Mouse (Mus musculus) embryonic facial prominence, embryonic 14.5 days (tissue): ENCODE data around the gene Gm21897. TPM values are rescaled to one million over a fixed set of nuclear protein-coding genes. Genes with fewer than 3 reads are reported as not detected.

Experiments used
- ATAC-seq: fragments of 200-750 bp; cut with Nextera tagmentation; 2 replicates; pipeline ENCODE4 v1.8.0; 2017; ENCODE audit warnings: low read depth, moderate number of reproducible peaks, moderate TSS enrichment
- DNase-seq: peaks from one replicate; pipeline ENCODE4 v3.0.0-alpha.2; 2015; ENCODE audit warnings: low spot score
- H3K27ac ChIP-seq: fragments of 300-500 bp; sonication (generic); replicated peaks from 2 replicates; pipeline ENCODE4 v1.5.1; 2014; ENCODE audit warnings: low read depth, mild to moderate bottlenecking, low read length, moderate library complexity
- H3K27me3 ChIP-seq: fragments of 300-500 bp; sonication (generic); replicated peaks from 2 replicates; pipeline ENCODE4 v1.6.1; 2014; ENCODE audit warnings: low read length; ENCODE audit not compliant: control insufficient read depth, insufficient read depth
- H3K36me3 ChIP-seq: fragments of 300-500 bp; sonication (generic); 2 replicates; pipeline ENCODE4 v1.6.1; 2014; ENCODE audit warnings: low read length, mixed read lengths; ENCODE audit not compliant: control insufficient read depth, insufficient read depth
- H3K4me1 ChIP-seq: fragments of 300-500 bp; sonication (generic); 2 replicates; pipeline ENCODE4 v1.6.1; 2014; ENCODE audit warnings: antibody characterized with exemption, low read length; ENCODE audit not compliant: control insufficient read depth, insufficient read depth
- H3K4me2 ChIP-seq: fragments of 300-500 bp; sonication (generic); 2 replicates; pipeline ENCODE4 v1.6.1; 2014; ENCODE audit warnings: low read depth, mild to moderate bottlenecking, low read length, moderate library complexity, mixed read lengths
- H3K4me3 ChIP-seq: fragments of 300-500 bp; sonication (generic); 2 replicates; pipeline ENCODE4 v1.5.1; 2014; ENCODE audit warnings: low read depth, mild to moderate bottlenecking, low read length
- H3K9ac ChIP-seq: fragments of 300-500 bp; sonication (generic); 2 replicates; pipeline ENCODE4 v1.6.1; 2014; ENCODE audit warnings: low read depth, mild to moderate bottlenecking, low read length, moderate library complexity, mixed read lengths
- H3K9me3 ChIP-seq: fragments of 300-500 bp; sonication (generic); 2 replicates; pipeline ENCODE4 v1.6.1; 2016; ENCODE audit warnings: low read length; ENCODE audit not compliant: control insufficient read depth
- WGBS: fragments of 180-500 bp; shearing (Covaris S2); extraction: QIAGEN DNeasy Blood & Tissue Kit; methylation state at CpG from one replicate; pipeline ENCODE4 v1.1.7; 2014; 5-methylcytosine and 5-hydroxymethylcytosine counted together
- polyA plus RNA-seq: library from polyadenylated mRNA; unstranded; fragments of >200 nt; fragmentation: Nextera tagmentation; extraction: Ambion mirVana; gene quantifications from 2 replicates; pipeline ENCODE4 v1.2.1, GENCODE M21; 2014

The Gm21897 gene
- polyA plus RNA-seq, 1 experiment from 2014 or later: not detected

DNA sequence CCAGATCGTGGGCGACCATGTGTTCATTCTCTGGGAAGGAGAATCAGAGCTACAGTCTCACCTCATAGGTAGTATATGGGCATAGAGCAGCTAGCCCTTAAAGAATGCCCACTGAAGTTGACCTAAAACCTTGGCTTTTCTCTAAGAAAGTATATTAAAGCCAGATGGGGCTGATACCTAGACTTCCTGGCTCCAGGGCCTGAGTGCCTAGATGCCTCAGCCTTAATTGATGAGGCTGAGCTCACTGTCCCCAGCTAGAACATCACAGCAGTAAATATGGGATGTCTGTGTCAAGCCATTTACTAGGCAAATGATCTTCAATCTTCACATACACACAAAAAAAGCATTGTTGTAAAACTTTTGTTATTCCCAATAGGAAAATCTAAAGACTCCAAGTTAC is 32.1 kb downstream of the Gm21897 start:
- WGBS: 63% methylated on average over 2 of the region's 2 CpGs
- no peak for DNase-seq
- Histone ChIP-seq H3K4me3 (no peak overlapping the region), H3K27me3 (no peaks in the 10 kb centered on the region), H3K4me1 (peaks cover 6% of the 10 kb centered on the region; the same call in 1 of the 2 replicates), H3K9ac (no peak overlapping the region), H3K27ac (no peak overlapping the region), H3K4me2 (no peak overlapping the region), H3K9me3 (no peaks in the 10 kb centered on the region), H3K36me3 (no peaks in the 10 kb centered on the region)
- no peak for ATAC-seq

GRCm38 (mm10) chr16:15351301-15351700 is 34.0 kb downstream of the Gm21897 start:
- Histone ChIP-seq H3K4me3 (no peak overlapping the region), H3K27me3 (no peaks in the 10 kb centered on the region), H3K27ac (no peak overlapping the region), H3K9ac (no peak overlapping the region), H3K9me3 (no peaks in the 10 kb centered on the region), H3K36me3 (no peaks in the 10 kb centered on the region), H3K4me2 (no peak overlapping the region), H3K4me1 (peaks cover 11% of the 10 kb centered on the region; the same call in 1 of the 2 replicates)
- WGBS: 64% methylated on average over 1 of the region's 1 CpGs
- DNase-seq: peak; percentile 66
- no peak for ATAC-seq

GRCm38 (mm10) chr16:15352320-15352719 is 35.1 kb downstream of the Gm21897 start:
- Histone ChIP-seq H3K27me3 (no peaks in the 10 kb centered on the region), H3K9ac (no peak overlapping the region), H3K9me3 (no peaks in the 10 kb centered on the region), H3K4me2 (no peak overlapping the region), H3K36me3 (no peaks in the 10 kb centered on the region), H3K27ac (no peak overlapping the region), H3K4me1 (peaks cover 11% of the 10 kb centered on the region; the same call in 1 of the 2 replicates), H3K4me3 (no peak overlapping the region)
- WGBS: 61% methylated on average over 2 of the region's 2 CpGs
- no peak for ATAC-seq
- DNase-seq: no peak

DNA sequence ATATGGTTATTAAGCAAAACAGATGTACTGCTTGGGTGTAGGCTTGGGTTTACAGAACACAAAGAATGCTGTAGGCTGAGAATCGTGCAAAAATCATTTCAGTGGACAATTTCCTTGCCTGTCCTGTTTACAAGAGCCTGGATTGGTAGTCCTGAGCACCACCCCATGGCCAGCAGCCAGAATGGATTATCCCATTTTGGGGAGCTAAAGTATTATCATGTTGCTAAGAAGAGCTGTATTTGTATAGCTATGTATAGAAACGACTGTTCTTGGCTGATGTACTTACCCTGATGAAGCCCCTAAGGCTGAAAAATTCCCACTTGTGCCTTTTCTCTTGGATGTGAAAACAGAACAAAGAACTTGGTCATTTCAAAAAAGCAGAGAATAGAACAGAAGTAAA is 37.6 kb downstream of the Gm21897 start:
- Histone ChIP-seq H3K27me3 (no peaks in the 10 kb centered on the region), H3K4me1 (peaks cover 11% of the 10 kb centered on the region; the same call in 1 of the 2 replicates), H3K36me3 (no peaks in the 10 kb centered on the region), H3K9me3 (no peaks in the 10 kb centered on the region), H3K4me2 (no peak overlapping the region), H3K9ac (no peak overlapping the region), H3K27ac (peak overlapping the region; percentile 15; the same call in 1 of the 2 replicates), H3K4me3 (no peak overlapping the region)
- ATAC-seq (peak; percentile 72), DNase-seq (peak; percentile 78)
- 43% methylated on average over 2 of the region's 2 CpGs for WGBS

DNA sequence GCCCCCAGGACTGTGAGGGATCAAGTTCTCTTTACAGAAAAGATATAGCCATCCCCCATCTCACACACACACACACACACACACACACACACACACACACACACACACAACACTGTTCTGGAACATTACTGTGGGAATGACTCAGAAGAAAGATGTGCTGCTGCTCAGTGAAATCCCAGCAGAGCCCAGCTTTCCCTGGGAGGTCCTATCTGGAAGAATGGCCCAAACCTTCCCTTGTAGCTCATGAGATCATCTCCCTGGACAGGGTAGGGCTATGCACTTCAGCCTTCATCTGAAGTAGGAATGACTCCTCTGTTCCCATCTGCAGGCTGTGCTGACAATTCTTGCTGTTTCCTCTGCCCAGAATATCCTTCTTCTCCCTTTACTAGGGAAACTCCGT is 38.1 kb downstream of the Gm21897 start:
- Histone ChIP-seq H3K4me1 (peaks cover 11% of the 10 kb centered on the region; the same call in 1 of the 2 replicates), H3K4me3 (no peak overlapping the region), H3K9me3 (no peaks in the 10 kb centered on the region), H3K27ac (no peak overlapping the region), H3K27me3 (no peaks in the 10 kb centered on the region), H3K9ac (no peak overlapping the region), H3K36me3 (no peaks in the 10 kb centered on the region), H3K4me2 (no peak overlapping the region)
- ATAC-seq: peak; percentile 30; the same call in 1 of the 2 replicates
- WGBS: 81% methylated on average over 1 of the region's 1 CpGs
- DNase-seq: peak; percentile 25

- ATAC-seq: no peak
- H3K4me1 ChIP-seq: peaks cover 8% of the 10 kb centered on the region; the same call in 1 of the 2 replicates
- no peak overlapping the region for H3K4me2 ChIP-seq
- no peak overlapping the region for H3K9ac ChIP-seq
- H3K4me3 ChIP-seq: no peak overlapping the region
- no peak for DNase-seq
- H3K27me3 ChIP-seq: no peaks in the 10 kb centered on the region
- H3K27ac ChIP-seq: no peak overlapping the region
- no peaks in the 10 kb centered on the region for H3K36me3 ChIP-seq
- H3K9me3 ChIP-seq: no peaks in the 10 kb centered on the region
Measured at GRCm38 (mm10) chr16:15357766-15358165, 40.5 kb downstream of the Gm21897 start.

- Histone ChIP-seq H3K4me1 (peaks cover 8% of the 10 kb centered on the region; the same call in 1 of the 2 replicates), H3K4me3 (no peak overlapping the region), H3K27me3 (no peaks in the 10 kb centered on the region), H3K36me3 (no peaks in the 10 kb centered on the region), H3K9ac (no peak overlapping the region), H3K9me3 (no peaks in the 10 kb centered on the region), H3K27ac (no peak overlapping the region), H3K4me2 (no peak overlapping the region)
- WGBS: 70% methylated on average over 3 of the region's 3 CpGs
- ATAC-seq (no peak), DNase-seq (no peak)
Measured at GRCm38 (mm10) chr16:15359110-15359782, 42.0 kb downstream of the Gm21897 start.

GRCm38 (mm10) chr16:15360825-15361224 is 43.6 kb downstream of the Gm21897 start:
- Histone ChIP-seq H3K9me3 (no peaks in the 10 kb centered on the region), H3K4me3 (no peak overlapping the region), H3K27me3 (no peaks in the 10 kb centered on the region), H3K27ac (no peak overlapping the region), H3K4me2 (no peak overlapping the region), H3K9ac (no peak overlapping the region), H3K4me1 (0 out of 2 replicates have a peak, but pooled peaks cover 3% of the 10 kb centered on the region), H3K36me3 (no peaks in the 10 kb centered on the region)
- DNase-seq: no peak
- no peak for ATAC-seq
